Mouse (Mus musculus) megakaryocyte, embryonic 14.5 days (primary cell): ENCODE results near the gene Rnf6.

ENCODE experiments used
- FLI1 ChIP-seq: IDR thresholded peaks from 2 replicates; pipeline ENCODE4 v1.6.1; 2012; ENCODE audit warnings: low read length, inconsistent platforms, mixed read lengths
- GATA1 ChIP-seq: IDR thresholded peaks from 3 replicates; pipeline ENCODE4 v1.6.1; 2012; ENCODE audit warnings: mixed read lengths, low read length, inconsistent platforms, borderline replicate concordance

- no peak for TF ChIP-seq GATA1
- TF ChIP-seq FLI1: no peak
Measured at GRCm38 (mm10) chr5:146223786-146224185, 2.4 kb upstream of the Rnf6 start.
